10 mouse cellular contexts compared by ENCODE assay signal in the genomic region with DNA sequence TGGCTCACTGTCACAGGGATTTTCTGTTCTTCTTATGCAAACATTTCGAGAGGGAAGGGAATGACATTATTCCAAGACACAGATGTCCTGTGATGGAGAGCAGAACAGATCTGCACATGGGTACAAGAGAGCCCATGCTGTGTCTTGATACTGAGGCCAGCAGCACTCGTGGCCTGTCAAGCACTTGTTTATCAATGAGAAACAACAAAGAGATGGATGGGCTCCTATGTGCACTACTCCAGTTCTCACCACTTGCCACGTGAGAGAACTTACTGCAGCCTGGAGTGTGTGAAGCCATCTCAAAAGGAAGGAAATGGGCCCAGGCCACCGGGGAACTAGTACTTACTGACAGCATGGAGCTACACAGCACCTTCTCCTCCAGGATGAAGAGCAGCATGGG. TPM values are rescaled to one million over a fixed set of nuclear protein-coding genes. Genes with fewer than 3 reads are reported as not detected.
DNase-seq lines count a peak whose midpoint lies in the region; ATAC-seq lines count a peak whose summit lies in the region.
"Had no signal": no experiment of that assay in that cellular context is flagged by ENCODE, and none has a peak within 500 bp of the region (broad histone marks: within the 10 kb centered on the region; RNA-seq: fewer than 3 reads in every experiment).

No protein-coding gene starts in this region.

- no peak for DNase-seq in heart, embryonic 10.5 days (ENCODE audit: low spot score)
- no peak for DNase-seq in heart, postnatal 36 days
- DNase-seq in lung, adult 18-20 months, result no peak
- no peak for DNase-seq in right cerebral cortex, postnatal 25 days
- DNase-seq in ovary, postnatal 36 days (ENCODE audit: low spot score), result no peak
- DNase-seq: embryo, embryonic 11 days had no signal

- no peak overlapping the region for H3K4me2 ChIP-seq in lung, embryonic 16.5 days (ENCODE audit: low read depth, low read length)
- no peak overlapping the region for H3K4me2 ChIP-seq in forebrain, embryonic 16.5 days (ENCODE audit: low read length)

- peak overlapping the region; percentile 86 for H3K27ac ChIP-seq in heart, embryonic 10.5 days
- H3K27ac ChIP-seq in lung, embryonic 16.5 days (ENCODE audit: low read length), result peak overlapping the region; percentile 40; the same call in 1 of the 2 replicates
- H3K27ac ChIP-seq in forebrain, embryonic 16.5 days (ENCODE audit: low read length), result peak overlapping the region; percentile 5; the same call in 1 of the 2 replicates

- WGBS in heart, embryonic 10.5 days, result 21% methylated on average over 4 of the region's 4 CpGs
- 31% methylated on average over 4 of the region's 4 CpGs for WGBS in lung, embryonic 16.5 days
- 33% methylated on average over 4 of the region's 4 CpGs for WGBS in forebrain, embryonic 16.5 days

- no peaks in the 10 kb centered on the region for H3K27me3 ChIP-seq in heart, embryonic 10.5 days (ENCODE audit: insufficient read depth, poor library complexity, severe bottlenecking)
- H3K27me3 ChIP-seq in lung, embryonic 16.5 days (ENCODE audit: control insufficient read depth, insufficient read depth, low read depth, low read length), result no peaks in the 10 kb centered on the region
- no peaks in the 10 kb centered on the region for H3K27me3 ChIP-seq in forebrain, embryonic 16.5 days (replicated peaks; ENCODE audit: control insufficient read depth, insufficient read depth, low read length)
- H3K27me3 ChIP-seq: CH12.LX had no signal

- no peak overlapping the region for H3K9ac ChIP-seq in lung, embryonic 16.5 days (ENCODE audit: low read length)
- H3K9ac ChIP-seq in forebrain, embryonic 16.5 days (replicated peaks; ENCODE audit: low read depth, low read length), result no peak overlapping the region

- no peaks in the 10 kb centered on the region for H3K9me3 ChIP-seq in heart, embryonic 10.5 days
- H3K9me3 ChIP-seq in lung, embryonic 16.5 days (ENCODE audit: control insufficient read depth, low read length), result no peaks in the 10 kb centered on the region
- H3K9me3 ChIP-seq in forebrain, embryonic 16.5 days (ENCODE audit: control insufficient read depth, low read length), result no peaks in the 10 kb centered on the region

- ATAC-seq in lung, embryonic 16.5 days (ENCODE audit: low read depth), result peak; percentile 37; the same call in 1 of the 2 replicates
- ATAC-seq in forebrain, embryonic 16.5 days, result peak; percentile 50; the same call in 1 of the 2 replicates
- 0 out of 2 replicates have a peak, but pooled peaks have one; percentile 6 for ATAC-seq in megakaryocyte progenitor cell, adult 5-6 weeks (replicated peaks; ENCODE audit: poor library complexity)

- no peak overlapping the region for H3K4me3 ChIP-seq in heart, embryonic 10.5 days
- H3K4me3 ChIP-seq in lung, embryonic 16.5 days (ENCODE audit: low read length), result no peak overlapping the region
- H3K4me3 ChIP-seq in forebrain, embryonic 16.5 days (replicated peaks; ENCODE audit: low read length), result no peak overlapping the region

- intact Hi-C loops in heart, postnatal 36 days (cut with DNase I), result no loop called here

- H3K36me3 ChIP-seq in heart, embryonic 10.5 days, result no peaks in the 10 kb centered on the region
- no peaks in the 10 kb centered on the region for H3K36me3 ChIP-seq in lung, embryonic 16.5 days (ENCODE audit: control insufficient read depth, insufficient read depth, low read length)
- no peaks in the 10 kb centered on the region for H3K36me3 ChIP-seq in forebrain, embryonic 16.5 days (ENCODE audit: control insufficient read depth, insufficient read depth)

- H3K4me1 ChIP-seq in heart, embryonic 10.5 days, result peaks cover 66% of the 10 kb centered on the region
- H3K4me1 ChIP-seq in lung, embryonic 16.5 days (replicated peaks; ENCODE audit: control insufficient read depth, insufficient read depth, low read length), result peaks cover 26% of the 10 kb centered on the region
- peaks cover 21% of the 10 kb centered on the region for H3K4me1 ChIP-seq in forebrain, embryonic 16.5 days (replicated peaks; ENCODE audit: control insufficient read depth, insufficient read depth, low read length)

RNA-seq across cellular contexts. Expression of gene Fam53b, which starts 27.2 kb away (rescaled TPM):
- 17.7 and 18.4 TPM in 2 replicates for polyA plus RNA-seq in heart, embryonic 10.5 days (2016; fragmentation: Nextera tagmentation; extraction: Ambion mirVana)
- total RNA-seq in heart, postnatal 36 days (2021), result 10 to 100 TPM; 22.7 to 25.5 TPM
- 33.5 and 36.0 TPM in 2 replicates for polyA plus RNA-seq in lung, embryonic 16.5 days (2015; fragmentation: Nextera tagmentation; extraction: Ambion mirVana)
- polyA plus RNA-seq in forebrain, embryonic 16.5 days (2015; fragmentation: Nextera tagmentation; extraction: Ambion mirVana), result 27.3 and 29.2 TPM in 2 replicates
- 16.0 and 21.5 TPM in 2 replicates for total RNA-seq in megakaryocyte progenitor cell, adult 5-6 weeks (2015)
- total RNA-seq in megakaryocyte progenitor cell, adult 5-6 weeks (2017), result 12.2 and 15.9 TPM in 2 replicates

Comparison
In these comparisons a context has a peak if more than half of its experiments do, and no peak if none do; other contexts are left out.
1. H3K27ac ChIP-seq: peak in every context shown above with its lines; median percentile 86 in heart, embryonic 10.5 days; 40 in lung, embryonic 16.5 days; 5 in forebrain, embryonic 16.5 days.